24 mouse cellular contexts compared by ENCODE assay signal in the genomic region with DNA sequence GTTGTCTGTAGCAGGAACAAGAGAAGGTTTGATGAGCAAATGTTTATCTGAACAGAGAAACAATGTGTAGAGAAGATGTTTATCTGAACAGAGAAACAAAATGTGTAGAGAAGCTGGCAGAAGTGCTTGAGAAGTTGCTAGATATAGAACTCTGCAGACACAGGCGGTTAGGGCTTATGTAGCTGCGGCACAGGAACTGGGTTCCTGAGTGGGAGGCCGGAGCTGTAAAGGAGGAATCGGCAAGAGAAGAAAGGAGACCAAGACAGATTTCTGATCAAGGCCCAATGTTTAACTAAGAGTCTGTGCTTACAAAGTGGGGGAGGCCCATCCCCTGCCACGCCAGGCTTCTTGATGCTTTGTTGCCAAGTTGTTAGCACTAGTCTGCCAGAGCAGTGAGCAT. TPM values are rescaled to one million over a fixed set of nuclear protein-coding genes. Genes with fewer than 3 reads are reported as not detected.
DNase-seq lines count a peak whose midpoint lies in the region; ATAC-seq and TF ChIP-seq lines count a peak whose summit lies in the region.
"Had no signal": no experiment of that assay in that cellular context is flagged by ENCODE, and none has a peak within 500 bp of the region (broad histone marks: within the 10 kb centered on the region; RNA-seq: fewer than 3 reads in every experiment).

No protein-coding gene starts in this region.

- peak; percentile 27 to 30 for DNase-seq in frontal cortex, postnatal 36 days (ENCODE audit: low spot score in 2 of 2)
- DNase-seq in frontal cortex, postnatal 10 days (ENCODE audit: low spot score in 2 of 2): no peak
- peak; percentile 32 for DNase-seq in kidney, adult 9 months
- DNase-seq in kidney, postnatal 25 days: no peak
- no peak for DNase-seq in G1E (ENCODE audit: low spot score)
- DNase-seq in heart, postnatal 36 days: no peak
- DNase-seq: adrenal gland, postnatal 14 days; cerebellum, adult 18-20 months; cerebellum, postnatal 10 days; gastrocnemius, postnatal 10 days; layer of hippocampus, adult 9-11 months; lung, embryonic 14.5 days; lung, postnatal 14 days; midbrain, embryonic 14.5 days had no signal

- H3K27me3 ChIP-seq in E14TG2a.4 (ENCODE audit: insufficient read depth, low read length) (no peaks in the 10 kb centered on the region), G1E (ENCODE audit: insufficient read depth, low read length) (no peaks in the 10 kb centered on the region)
- H3K27me3 ChIP-seq: forebrain, embryonic 13.5 days; heart, embryonic 15.5 days; hindbrain, embryonic 12.5 days; limb, embryonic 12.5 days; liver, embryonic 15.5 days; Patski had no signal

- peak; percentile 34; the same call in 1 of the 2 replicates for ATAC-seq in G1E (ENCODE audit: extremely low read depth, insufficient number of reproducible peaks, low FRiP score, poor library complexity, severe bottlenecking)
- ATAC-seq: forebrain, embryonic 13.5 days; hindbrain, postnatal 0 days; intestine, embryonic 16.5 days; Patski had no signal

- H3K36me3 ChIP-seq in E14TG2a.4 (ENCODE audit: insufficient read depth, low read length) (peaks cover 88% of the 10 kb centered on the region), G1E (replicated peaks) (peaks cover 89% of the 10 kb centered on the region)

- peak overlapping the region; percentile 23; the same call in 1 of the 2 replicates for H3K4me3 ChIP-seq in E14TG2a.4 (replicated peaks; ENCODE audit: low read length)
- H3K4me3 ChIP-seq in G1E (ENCODE audit: low read depth, low read length): no peak overlapping the region
- H3K4me3 ChIP-seq: erythroblast, embryonic 14.5 days; forebrain, embryonic 13.5 days; heart, embryonic 15.5 days; hindbrain, embryonic 12.5 days; limb, embryonic 12.5 days; liver, embryonic 15.5 days had no signal

- H3K9me3 ChIP-seq in E14TG2a.4 (ENCODE audit: low read length) (no peaks in the 10 kb centered on the region), G1E (replicated peaks) (no peaks in the 10 kb centered on the region)
- H3K9me3 ChIP-seq: forebrain, embryonic 13.5 days; heart, embryonic 15.5 days; hindbrain, embryonic 12.5 days; limb, embryonic 12.5 days; liver, embryonic 15.5 days had no signal

- H3K4me1 ChIP-seq in E14TG2a.4 (replicated peaks; ENCODE audit: low read depth, low read length): peaks cover 95% of the 10 kb centered on the region
- peaks cover 31% of the 10 kb centered on the region for H3K4me1 ChIP-seq in G1E (ENCODE audit: insufficient read depth, low read depth, low read length)

- no peak for TF ChIP-seq CTCF in E14TG2a.4 (conservative IDR thresholded peaks at IDR 0.05; ENCODE audit: low read length)
- TF ChIP-seq CTCF in G1E (IDR thresholded peaks at IDR 0.05; ENCODE audit: low read depth, low read length): no peak

- intact Hi-C loops in heart, postnatal 36 days (cut with DNase I): no loop called here

RNA-seq across cellular contexts. Expression of a gene that starts 14.5 kb away (rescaled TPM):
- 134 and 178 TPM in 2 replicates for total RNA-seq in G1E (2014; fragmentation: Nextera tagmentation)
- 4.2 and 4.7 TPM in 2 replicates for total RNA-seq in G1E (2017)
- 54.5 and 73.8 TPM in 2 replicates for polyA plus RNA-seq in G1E (2012)
- total RNA-seq in heart, postnatal 36 days (2021): 10 to 100 TPM in 1 of 2 experiments, 1 to 10 TPM in 1; 5.6 to 11.0 TPM

Comparison
In these comparisons a context has a peak if more than half of its experiments do, and no peak if none do; other contexts are left out.
1. DNase-seq: peak in frontal cortex, postnatal 36 days (2 of 2) and kidney, adult 9 months (single experiment); none in frontal cortex, postnatal 10 days (0 of 2), kidney, postnatal 25 days (0 of 2), G1E (single experiment) and heart, postnatal 36 days (0 of 2).